Mouse (Mus musculus): ENCODE data around the gene Lrrc39.
A peak's percentile ranks its signal among the peaks of the same experiment; 100 is the strongest.

Gene Lrrc39

GRCm38 (mm10) chr3:116562408-116563094 lies at the start of gene Lrrc39:
TSS of gene Lrrc39 (plus strand) at chr3:116562973.
- no peak for DNase-seq

DNA sequence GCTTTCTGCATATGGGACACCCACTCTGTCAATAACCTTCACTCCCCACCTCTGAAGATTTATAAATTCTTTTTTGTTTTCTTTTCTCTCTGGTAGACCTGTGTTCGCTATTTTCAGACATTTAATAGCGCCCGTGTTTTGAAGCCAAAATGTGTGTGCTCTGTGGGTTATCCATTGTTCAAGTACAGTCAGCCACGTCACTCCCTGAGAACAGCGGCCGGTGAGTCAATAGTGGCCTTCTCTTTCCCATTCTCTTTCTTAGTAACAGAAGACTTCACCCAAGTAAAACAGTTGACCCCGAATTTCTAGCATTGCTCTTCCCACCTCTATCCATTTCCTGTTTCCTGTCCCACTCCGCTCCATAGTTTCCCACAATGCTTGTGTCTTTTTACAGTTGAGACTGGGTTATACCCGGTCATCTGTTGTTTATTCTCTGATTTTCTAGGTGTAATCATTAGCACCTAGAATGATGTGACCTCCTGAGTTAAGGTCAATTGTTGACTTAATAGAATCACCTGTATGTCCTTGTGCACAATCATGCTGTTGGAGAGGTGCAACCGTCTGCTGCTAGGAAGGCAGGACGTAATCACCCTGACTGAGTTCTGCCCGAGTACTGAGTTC lies 42.5 kb upstream of the Lrrc39 start:
- no peak for DNase-seq

DNA sequence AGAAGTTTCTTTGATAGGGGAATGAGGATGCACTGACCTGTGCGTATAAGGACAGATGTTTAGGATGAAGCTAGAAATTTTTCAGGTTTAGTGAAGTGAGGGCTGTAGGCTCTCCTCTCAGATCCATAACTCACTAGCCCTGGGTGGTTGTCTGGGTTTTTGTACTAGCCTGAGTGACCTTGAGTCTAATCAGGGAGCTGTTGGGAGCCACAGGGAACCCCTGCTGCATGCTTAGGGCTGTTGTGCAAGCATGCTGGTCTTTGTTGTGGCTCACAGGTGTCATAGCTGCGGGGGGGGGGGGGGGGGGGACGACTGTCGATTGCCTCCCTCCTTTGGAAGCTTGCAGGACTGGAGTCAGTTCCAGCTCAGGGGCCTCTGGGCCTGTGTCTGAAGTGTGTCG lies 33.0 kb upstream of the Lrrc39 start:
- DNase-seq = no peak

- no peak for DNase-seq
Measured at GRCm38 (mm10) chr3:116530826-116531225, 31.9 kb upstream of the Lrrc39 start.

- no peak for DNase-seq
Measured at GRCm38 (mm10) chr3:116536428-116537199, 26.2 kb upstream of the Lrrc39 start.

GRCm38 (mm10) chr3:116537200-116537573 lies 25.6 kb upstream of the Lrrc39 start:
- DNase-seq = no peak

GRCm38 (mm10) chr3:116542070-116542469 lies 20.7 kb upstream of the Lrrc39 start:
- no peak for DNase-seq

- no peak for DNase-seq
Measured at GRCm38 (mm10) chr3:116542532-116542931, 20.2 kb upstream of the Lrrc39 start.

DNA sequence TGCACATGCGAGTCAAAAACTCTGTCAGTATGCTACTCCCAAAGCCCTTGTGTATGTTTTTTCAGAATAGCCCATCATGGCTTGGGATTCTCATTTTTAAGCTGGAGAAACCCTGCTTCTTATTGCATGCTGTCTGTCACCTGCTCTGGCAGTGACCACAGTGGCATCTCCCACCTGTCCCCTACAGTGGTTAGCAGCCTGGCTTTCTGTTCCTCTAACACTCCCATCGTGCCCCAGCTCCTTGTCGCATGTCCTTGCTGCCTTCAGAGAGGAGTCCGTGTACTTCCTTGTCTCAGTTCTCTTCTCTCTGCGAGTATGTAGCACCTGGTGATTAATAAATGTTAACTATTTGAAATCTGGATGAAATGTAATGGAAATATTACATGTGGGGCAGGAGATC lies 15.3 kb upstream of the Lrrc39 start:
- no peak for DNase-seq

DNA sequence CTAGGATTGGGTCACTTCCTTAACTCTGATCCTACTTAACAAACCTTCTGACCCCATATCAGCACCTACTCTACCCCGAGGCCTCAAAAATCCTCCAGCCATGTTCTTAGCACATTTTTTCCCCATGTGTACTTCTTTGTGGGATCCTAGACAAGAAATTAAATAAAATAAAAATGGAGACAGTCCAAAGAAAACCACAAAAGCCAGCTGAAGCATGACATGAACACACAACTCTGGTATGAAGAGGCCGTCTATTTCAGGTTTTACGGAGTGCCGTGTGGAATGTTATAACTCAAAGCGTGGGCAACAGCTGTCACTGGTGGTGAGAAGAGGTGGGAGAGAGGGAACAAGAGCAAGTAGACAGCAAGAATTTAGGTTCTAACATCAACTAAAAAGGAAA lies 11.4 kb upstream of the Lrrc39 start:
- DNase-seq = no peak

DNA sequence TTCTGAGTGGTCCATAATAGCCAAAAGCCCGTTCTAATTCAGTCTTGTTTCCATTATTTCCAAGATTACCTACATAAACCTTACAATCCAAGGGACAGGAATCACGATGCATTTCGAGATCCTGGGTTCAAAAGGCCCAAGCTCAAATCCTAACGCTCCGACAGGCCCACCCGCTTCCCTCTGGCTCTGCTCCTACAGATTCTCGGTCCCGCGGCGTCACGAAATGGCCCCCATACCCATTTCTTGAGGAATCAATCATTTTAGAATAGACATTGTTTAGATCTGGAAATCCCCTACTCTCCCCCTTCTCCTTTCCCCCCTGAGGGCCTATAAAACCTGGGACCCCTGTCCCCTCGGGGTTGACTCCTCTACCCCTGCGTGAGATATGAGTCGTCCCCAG lies 1.5 kb upstream of the Lrrc39 start:
- DNase-seq = peak; percentile 39 to 44

DNA sequence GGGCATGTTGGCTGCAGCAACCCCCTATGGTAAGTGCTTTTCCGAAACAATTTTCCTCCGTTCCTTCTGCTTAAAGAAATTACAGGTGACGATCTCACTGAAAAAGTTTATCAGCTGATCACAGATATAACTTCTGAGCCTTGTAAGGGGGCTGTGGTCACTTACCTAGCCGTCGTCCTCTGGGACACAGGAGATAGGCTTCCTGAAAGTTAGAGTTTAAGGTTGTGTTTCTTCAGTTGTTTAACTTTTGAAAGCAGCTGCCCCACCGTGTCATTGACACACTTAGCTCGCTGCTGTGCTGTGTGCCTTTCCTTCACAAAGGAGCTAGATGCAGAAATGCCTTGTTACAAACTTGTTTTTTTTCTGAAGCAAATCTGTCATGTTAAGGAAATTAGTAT lies 321 bp downstream of the Lrrc39 start:
- no peak for DNase-seq

DNA sequence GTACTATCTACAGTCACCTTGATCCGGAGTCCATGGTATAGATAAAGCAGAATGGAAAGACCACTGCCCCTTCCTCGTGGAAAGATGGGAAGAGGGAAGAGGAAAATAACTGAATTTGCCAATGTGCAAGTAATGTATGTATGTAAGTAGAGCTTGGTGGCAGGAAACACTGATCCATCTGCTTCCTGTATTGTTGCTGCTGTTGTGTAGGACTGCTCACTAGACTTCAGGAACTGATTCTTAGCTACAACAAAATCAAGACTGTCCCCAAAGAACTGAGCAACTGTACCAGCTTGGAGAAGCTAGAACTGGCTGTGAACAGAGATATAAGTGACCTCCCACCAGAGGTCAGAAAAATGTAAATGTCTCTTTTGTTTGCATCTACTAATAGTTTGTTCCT lies 7.9 kb downstream of the Lrrc39 start:
- no peak for DNase-seq

DNA sequence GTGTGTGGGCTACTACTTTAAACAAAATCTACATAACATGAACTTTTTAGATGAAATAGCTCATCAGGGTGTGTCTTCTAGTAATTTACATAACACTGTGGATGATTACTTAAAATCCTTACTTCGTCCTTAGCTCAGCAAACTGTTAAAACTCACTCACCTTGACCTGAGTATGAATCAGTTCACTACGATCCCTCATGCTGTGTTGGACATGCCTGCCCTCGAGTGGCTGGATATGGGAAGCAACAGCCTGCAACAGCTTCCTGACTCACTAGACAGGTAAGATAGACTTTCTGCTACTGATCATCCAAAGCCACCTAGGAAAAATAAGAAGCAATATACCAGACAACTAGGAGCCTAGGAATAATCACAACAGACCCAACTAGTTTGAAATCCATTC lies 14.5 kb downstream of the Lrrc39 start:
- DNase-seq = no peak

- no peak for DNase-seq
Measured at GRCm38 (mm10) chr3:116582201-116582600, 19.4 kb downstream of the Lrrc39 start.

DNA sequence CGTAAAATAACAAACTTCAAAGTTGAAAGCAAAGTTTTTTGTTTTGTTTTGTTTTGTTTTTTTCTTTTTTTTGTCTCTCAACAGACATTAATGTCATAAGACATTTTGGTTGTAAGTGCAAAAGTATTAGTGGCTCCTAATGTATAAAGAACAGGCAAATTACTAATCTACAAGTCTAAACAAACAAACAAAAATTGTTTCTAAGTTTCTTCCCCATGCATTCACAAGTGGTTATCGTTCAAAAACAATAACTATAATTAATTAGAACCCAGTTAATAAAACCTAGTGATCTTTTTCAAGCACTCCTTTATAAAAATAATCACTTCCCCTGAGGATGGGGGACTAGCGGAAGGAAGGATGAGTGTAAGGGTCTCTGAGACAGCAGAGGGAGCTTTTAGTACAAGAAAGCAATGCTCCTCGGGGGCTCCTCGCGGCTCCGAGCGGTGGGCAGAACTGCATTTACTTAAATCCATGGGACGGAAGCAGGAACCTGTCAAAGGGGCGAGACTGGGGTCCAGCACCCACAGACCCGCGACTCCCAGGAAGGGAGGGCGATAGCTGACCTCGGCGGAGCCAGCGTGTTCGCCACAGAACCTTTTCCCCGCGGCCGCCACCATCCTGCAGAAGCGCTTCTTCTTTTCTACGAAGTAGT lies 31.4 kb downstream of the Lrrc39 start:
- DNase-seq = no peak

DNA sequence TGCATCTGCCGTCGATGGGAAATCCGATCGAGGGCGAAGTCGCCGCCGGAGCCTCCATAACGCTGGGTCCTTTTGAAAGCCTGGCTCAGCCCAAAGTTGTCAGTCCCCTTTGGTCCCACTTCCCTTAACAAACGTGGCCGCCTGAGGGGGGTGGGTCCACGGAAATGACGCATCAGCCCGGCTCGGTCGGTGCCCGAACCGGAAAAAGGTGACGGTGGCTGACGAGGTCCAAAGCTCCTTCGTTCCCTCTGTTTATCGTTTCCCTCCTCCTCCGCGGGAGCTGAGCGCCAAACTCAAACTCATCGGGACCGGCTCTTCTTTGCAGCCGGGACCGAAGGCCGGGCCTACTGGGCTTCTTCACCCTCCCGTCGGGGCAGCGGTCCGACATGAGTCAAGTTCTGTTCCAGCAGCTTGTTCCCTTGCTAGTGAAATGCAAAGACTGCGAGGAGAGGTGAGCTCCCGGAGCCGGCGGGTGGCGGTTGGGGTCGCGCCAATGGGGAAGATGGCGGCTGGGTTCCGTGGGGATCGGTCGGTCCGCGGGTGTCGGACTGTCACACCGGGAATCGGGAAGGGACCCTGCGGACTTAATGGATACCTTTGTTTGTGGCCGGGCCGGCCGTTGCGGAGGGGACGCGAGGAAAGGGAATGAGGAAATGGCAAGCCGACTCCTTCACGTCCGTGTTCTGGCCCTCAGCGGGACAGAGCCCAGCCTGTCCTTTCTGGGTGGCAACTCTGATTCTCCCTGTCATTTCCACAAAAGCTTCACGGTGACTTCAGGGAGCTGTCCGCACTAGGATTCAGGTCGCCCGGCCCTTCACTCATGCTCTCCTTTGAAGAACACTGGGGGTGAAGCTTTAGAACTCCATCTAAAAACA lies 32.2 kb downstream of the Lrrc39 start, which contains the start of gene Sass6:
Sass6 (plus strand) TSS at position 255 of the 875 bp plus-strand sequence.
- DNase-seq = peak; percentile 95 to 96

DNA sequence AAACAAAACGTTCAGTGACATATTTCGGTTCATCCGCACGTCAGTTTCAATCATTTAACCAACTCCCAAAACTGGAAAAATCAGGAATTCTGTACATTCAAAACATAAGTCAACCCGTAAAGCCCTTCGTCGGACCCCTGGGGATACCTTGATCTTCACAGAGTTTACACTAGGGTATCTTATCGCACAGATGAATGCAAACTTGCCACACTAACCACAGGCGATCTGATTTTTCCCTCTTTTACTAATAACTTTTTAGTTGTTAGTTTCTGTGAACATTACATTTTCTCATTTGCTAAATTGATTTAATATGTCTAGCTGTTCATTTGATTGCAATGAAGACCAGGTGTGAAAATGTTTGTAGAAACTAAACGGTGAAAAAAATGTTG lies 32.8 kb downstream of the Lrrc39 start:
- peak in 1 of 2 experiments; percentile 2 for DNase-seq

DNA sequence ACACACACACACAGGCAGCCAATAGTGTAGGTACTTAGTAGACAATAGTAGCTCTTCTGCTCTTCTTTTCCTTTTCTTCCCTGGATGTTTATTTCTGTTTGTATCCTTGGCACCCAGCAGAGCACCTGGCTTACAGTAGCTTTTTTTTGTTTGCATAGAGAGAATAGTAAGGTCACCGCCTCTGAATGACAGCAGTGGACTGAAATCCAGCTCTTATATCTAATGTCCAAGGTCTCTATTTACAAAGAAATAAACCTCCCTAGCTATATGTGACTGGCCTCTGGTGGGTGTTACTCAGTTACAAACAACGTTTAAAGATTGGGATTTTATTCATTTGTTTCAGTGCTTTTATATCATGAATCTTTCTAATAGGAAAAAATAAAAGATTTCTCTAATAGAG lies 36.9 kb downstream of the Lrrc39 start:
- no peak for DNase-seq

GRCm38 (mm10) chr3:116601005-116601404 lies 38.2 kb downstream of the Lrrc39 start:
- no peak for DNase-seq

GRCm38 (mm10) chr3:116601781-116602180 lies 39.0 kb downstream of the Lrrc39 start:
- no peak for DNase-seq

- no peak for DNase-seq
Measured at GRCm38 (mm10) chr3:116604570-116604969, 41.8 kb downstream of the Lrrc39 start.
